Mouse (Mus musculus) C2C12 (cell line): Measurements from ENCODE around the gene Rmnd5a. TPM values are rescaled to one million over a fixed set of nuclear protein-coding genes. Genes with fewer than 3 reads are reported as not detected.

ENCODE experiments used
- polyA plus RNA-seq: library from polyadenylated mRNA; unstranded; fragments of >200 nt; fragmentation: generic; extraction: Trizol; gene quantifications from one replicate; pipeline ENCODE4 v1.2.1, GENCODE M21; 2012; ENCODE audit warnings: missing spikeins

Rmnd5a gene
- polyA plus RNA-seq, 1 experiment: 4.0 TPM

Other genes starting within 250 kb of the Rmnd5a start
- not detected for gene Fabp1, start 240.8 kb downstream of the Rmnd5a start, polyA plus RNA-seq
- gene Krcc1, start 169.0 kb downstream of the Rmnd5a start, polyA plus RNA-seq: 11.5 TPM
- gene Smyd1, start 118.4 kb downstream of the Rmnd5a start, polyA plus RNA-seq: 7.1 TPM
- gene Cd8b1, start 117.8 kb downstream of the Rmnd5a start, polyA plus RNA-seq: not detected
- gene Cd8a, start 67.2 kb downstream of the Rmnd5a start, polyA plus RNA-seq: not detected
- 4.5 TPM for gene Rnf103, start 53.3 kb upstream of the Rmnd5a start, polyA plus RNA-seq
- 51.7 TPM for gene Chmp3, start 103.2 kb upstream of the Rmnd5a start, polyA plus RNA-seq
- gene Kdm3a, start 192.4 kb upstream of the Rmnd5a start, polyA plus RNA-seq: 4.9 TPM